Mouse (Mus musculus): ENCODE data around the gene Slc9a3r1. TPM values are rescaled to one million over a fixed set of nuclear protein-coding genes. Genes with fewer than 3 reads are reported as not detected.
A peak's percentile ranks its signal among the peaks of the same experiment; 100 is the strongest.

Gene Slc9a3r1
- 10 to 100 TPM; 28.9 to 37.6 TPM for total RNA-seq (2021)
- long read RNA-seq, experiment 1, transcript Slc9a3r1-201 (6 exons, 1,925 nt) = major isoform, 10 of 13 reads
- long read RNA-seq, experiment 1, partial matches to known transcripts = 2 of 13 reads
- long read RNA-seq, experiment 1, other reads (novel, unspliced or antisense) = 1 of 13 reads
- long read RNA-seq, experiment 2, transcript Slc9a3r1-201 (6 exons, 1,925 nt) = major isoform, 22 of 30 reads
- long read RNA-seq, experiment 2, partial matches to known transcripts = 5 of 30 reads
- long read RNA-seq, experiment 2, other reads (novel, unspliced or antisense) = 3 of 30 reads

GRCm38 (mm10) chr11:115162832-115163480 is at the start of gene Slc9a3r1:
Gene Slc9a3r1, plus strand, starts transcription at chr11:115163341.
- DNase-seq (ENCODE audit: low spot score in 2 of 2) = peak; percentile 86 to 98

- no peak for DNase-seq (ENCODE audit: low spot score in 2 of 2)
Observed at GRCm38 (mm10) chr11:115119409-115119808, 43.7 kb upstream of the Slc9a3r1 start.

GRCm38 (mm10) chr11:115128483-115128882 is 34.7 kb upstream of the Slc9a3r1 start:
- DNase-seq (ENCODE audit: low spot score in 2 of 2) = no peak

GRCm38 (mm10) chr11:115129508-115130126 is 33.5 kb upstream of the Slc9a3r1 start:
- no peak for DNase-seq (ENCODE audit: low spot score in 2 of 2)

- DNase-seq (ENCODE audit: low spot score in 2 of 2) = no peak
Observed at GRCm38 (mm10) chr11:115131768-115132381, 31.3 kb upstream of the Slc9a3r1 start.

- no peak for DNase-seq (ENCODE audit: low spot score in 2 of 2)
Observed at GRCm38 (mm10) chr11:115133800-115134199, 29.3 kb upstream of the Slc9a3r1 start, which contains the start of gene Cd300lf. Gene Cd300lf, minus strand, starts transcription at chr11:115133992.

- no peak for DNase-seq (ENCODE audit: low spot score in 2 of 2)
Observed at GRCm38 (mm10) chr11:115138597-115139262, 24.4 kb upstream of the Slc9a3r1 start.

- no peak for DNase-seq (ENCODE audit: low spot score in 2 of 2)
Observed at GRCm38 (mm10) chr11:115141970-115142369, 21.2 kb upstream of the Slc9a3r1 start.

- DNase-seq (ENCODE audit: low spot score in 2 of 2) = no peak
Observed at GRCm38 (mm10) chr11:115147813-115148212, 15.3 kb upstream of the Slc9a3r1 start.

- DNase-seq (ENCODE audit: low spot score in 2 of 2) = no peak
Observed at GRCm38 (mm10) chr11:115150741-115151254, 12.3 kb upstream of the Slc9a3r1 start.

- DNase-seq (ENCODE audit: low spot score in 2 of 2) = peak in 1 of 2 experiments; percentile 38
Observed at GRCm38 (mm10) chr11:115151755-115152429, 11.2 kb upstream of the Slc9a3r1 start.

GRCm38 (mm10) chr11:115153088-115153487 is 10.1 kb upstream of the Slc9a3r1 start:
- no peak for DNase-seq (ENCODE audit: low spot score in 2 of 2)

GRCm38 (mm10) chr11:115153699-115154292 is 9.3 kb upstream of the Slc9a3r1 start:
- peak; percentile 49 to 62 for DNase-seq (ENCODE audit: low spot score in 2 of 2)

GRCm38 (mm10) chr11:115155053-115155634 is 8.0 kb upstream of the Slc9a3r1 start:
- no peak for DNase-seq (ENCODE audit: low spot score in 2 of 2)

- no peak for DNase-seq (ENCODE audit: low spot score in 2 of 2)
Observed at GRCm38 (mm10) chr11:115157933-115158719, 5.0 kb upstream of the Slc9a3r1 start.

GRCm38 (mm10) chr11:115160016-115160797 is 2.9 kb upstream of the Slc9a3r1 start:
- DNase-seq (ENCODE audit: low spot score in 2 of 2) = peak; percentile 59 to 72

- peak; percentile 52 to 73 for DNase-seq (ENCODE audit: low spot score in 2 of 2)
Observed at GRCm38 (mm10) chr11:115160883-115161577, 2.1 kb upstream of the Slc9a3r1 start.

Data from adrenal gland, postnatal 4 days (tissue).